Mouse (Mus musculus): ENCODE data around the gene Tor1a.

Tor1a gene

DNA sequence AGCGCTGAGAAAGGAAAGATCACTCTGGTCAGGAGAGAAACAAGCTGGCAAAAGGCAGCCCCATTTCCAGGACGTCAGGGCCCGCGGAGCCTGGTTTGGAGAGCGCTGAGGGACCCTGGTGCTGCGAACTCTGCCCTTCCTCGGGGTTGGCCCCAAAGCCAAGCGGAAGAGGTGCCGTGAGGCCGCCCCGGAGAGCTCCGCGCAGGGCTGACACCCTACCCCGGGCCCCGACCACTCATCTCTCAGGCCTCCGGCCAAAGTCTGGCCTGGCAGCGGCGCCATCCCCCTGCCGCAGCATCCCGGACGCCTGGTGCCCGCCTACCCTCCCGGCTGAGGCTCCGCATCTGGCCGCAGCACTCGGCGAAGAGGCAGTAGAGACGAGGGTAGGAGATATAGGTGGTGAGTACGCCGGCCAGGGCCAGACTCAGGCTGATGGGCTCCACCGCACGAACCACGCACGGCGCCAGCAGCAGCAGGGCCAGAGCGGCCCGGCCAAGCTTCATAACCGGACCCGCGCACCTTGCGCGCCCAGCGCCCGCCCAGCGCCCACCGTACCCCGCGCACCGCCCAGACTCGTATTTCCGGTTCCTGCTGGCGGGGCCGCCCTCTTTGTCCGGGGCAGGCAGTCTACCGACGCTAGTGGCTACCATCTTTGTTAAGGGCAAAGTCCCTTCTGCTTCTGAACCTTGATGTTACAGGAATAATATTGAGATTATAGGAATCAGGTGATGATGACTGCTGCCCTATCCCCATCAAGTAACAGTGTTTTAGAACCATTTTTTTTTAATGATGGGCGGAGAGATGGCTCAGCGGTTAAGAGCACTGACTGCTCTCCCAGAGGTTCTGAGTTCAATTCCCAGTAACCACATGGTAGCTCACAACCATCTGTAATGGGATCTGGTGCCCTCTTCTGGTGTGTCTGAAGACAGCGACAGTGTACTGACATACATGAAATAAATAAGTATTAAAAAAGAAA lies at the start of gene Tor1a:
Gene Tor1a (minus strand): TSS at position 582 of the 976 bp plus-strand sequence.
- no peak; the same call in 1 of the 2 replicates for TF ChIP-seq GATA4 (IDR thresholded peaks at IDR 0.05; ENCODE audit: insufficient replicate concordance, low read length)

DNA sequence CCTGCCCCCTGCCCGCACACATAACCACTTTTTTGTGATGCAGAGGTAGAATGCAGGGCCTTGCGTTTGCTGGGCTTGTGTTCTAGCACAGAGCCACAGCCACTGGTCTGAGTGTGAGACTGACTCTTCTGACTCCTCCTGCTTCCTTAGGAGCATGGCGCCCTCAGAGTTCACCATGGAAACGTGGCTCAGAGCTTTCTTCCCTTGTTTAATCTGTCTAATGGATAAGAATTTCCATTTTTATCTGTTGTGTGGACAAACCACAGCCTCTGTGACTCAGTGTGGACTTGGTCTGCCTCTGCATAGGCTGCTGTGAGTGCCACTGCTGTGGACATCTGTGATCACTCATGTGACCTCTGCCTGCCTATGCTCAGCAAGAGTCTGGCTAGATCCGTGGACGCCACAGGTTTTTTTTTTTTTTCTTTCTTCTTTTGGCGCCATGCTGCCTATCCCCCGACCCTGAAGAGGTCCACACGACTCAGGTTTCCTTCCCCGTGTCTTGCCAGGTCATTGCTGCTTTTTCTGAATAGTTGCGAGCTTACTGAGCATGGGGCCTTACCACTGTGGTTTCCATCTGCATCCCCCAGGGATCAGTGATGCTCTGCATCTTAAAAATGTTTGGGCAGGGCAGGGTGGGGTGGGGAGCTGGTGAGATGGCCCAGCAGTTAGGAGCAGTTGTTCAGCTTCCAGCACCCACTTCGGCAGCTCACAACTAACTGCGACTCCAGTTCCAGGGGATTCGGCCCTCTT lies 45.8 kb upstream of the Tor1a start:
- no peak for TF ChIP-seq GATA4 (IDR thresholded peaks at IDR 0.05; ENCODE audit: insufficient replicate concordance, low read length)

DNA sequence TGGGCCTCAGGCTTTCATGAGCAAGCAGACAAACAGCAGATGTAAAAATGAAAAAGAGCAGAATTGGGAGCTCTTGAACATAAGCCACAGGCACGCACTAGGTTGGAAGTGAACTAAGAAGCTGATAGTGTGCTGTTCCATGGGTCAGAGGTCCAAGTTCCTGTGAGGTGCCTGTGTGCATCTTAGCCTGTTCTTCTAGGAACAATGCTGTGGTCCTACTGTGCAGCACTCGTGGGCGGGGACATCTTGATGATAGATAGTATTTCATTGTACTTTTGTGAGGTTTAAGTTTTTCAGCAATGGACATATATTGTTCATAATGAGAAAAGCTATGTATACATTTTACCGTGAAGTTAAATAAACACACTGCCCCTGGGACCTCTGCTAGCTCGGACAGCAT lies 39.5 kb upstream of the Tor1a start:
- TF ChIP-seq GATA4 (IDR thresholded peaks at IDR 0.05; ENCODE audit: insufficient replicate concordance, low read length) = no peak

DNA sequence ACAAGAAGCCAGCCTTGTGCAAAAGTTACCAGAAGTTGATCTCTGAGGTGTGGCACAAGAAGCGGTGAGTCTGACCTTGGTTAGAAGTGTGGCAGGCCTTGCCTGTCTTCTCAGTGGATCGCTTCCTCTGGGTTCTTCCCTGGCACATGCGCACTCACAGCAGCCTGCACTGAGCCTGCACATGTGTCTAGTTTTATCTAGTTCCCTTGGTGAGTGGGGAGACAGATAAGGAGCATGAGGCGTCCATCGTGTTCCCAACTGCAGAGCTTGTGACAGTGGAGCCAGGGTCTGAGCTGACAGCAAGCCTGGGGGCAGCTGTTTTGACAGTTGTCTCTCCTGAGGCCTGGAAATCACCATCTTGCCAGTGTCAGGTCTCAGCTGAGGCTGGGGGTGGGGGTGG lies 38.7 kb upstream of the Tor1a start:
- TF ChIP-seq GATA4 (IDR thresholded peaks at IDR 0.05; ENCODE audit: insufficient replicate concordance, low read length) = no peak

DNA sequence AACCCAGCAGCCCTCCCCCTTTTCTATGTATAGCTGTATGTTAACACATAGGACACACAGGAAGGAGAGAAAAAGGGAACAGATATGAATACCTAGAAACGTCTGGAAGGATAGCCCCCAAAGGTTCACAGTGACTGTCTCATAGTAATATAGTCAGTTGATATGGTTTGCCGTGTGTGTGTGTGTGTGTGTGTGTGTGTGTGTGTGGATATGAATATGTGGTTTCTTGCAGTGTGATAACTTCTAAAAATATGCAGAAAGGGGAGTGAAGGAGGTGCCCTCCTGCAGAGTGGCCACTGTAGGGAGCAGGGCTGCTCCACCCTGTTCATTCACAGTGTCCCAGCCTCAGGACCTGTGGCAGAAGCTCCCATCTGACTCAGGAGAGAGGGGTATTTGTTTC lies 37.7 kb upstream of the Tor1a start:
- TF ChIP-seq GATA4 (IDR thresholded peaks at IDR 0.05; ENCODE audit: insufficient replicate concordance, low read length) = no peak

DNA sequence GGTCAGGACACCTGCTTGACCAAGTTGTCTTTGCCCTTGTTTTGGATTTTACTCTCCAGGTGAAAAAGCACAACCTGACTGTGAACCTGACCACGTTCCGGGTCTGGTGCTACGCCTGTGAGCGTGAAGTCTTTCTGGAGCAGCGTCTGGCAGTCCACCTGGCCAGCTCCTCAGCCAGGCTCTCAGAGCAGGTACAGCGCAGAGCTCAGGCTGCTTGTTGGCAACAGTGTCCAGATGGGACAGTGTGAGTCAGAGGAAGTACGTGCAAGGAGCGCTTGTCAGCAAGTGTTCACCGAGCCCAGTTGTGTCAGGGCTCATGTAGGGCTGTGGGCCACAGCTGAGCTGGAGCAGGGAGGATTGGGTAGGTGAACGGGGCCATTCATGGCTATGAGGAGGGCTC lies 35.1 kb upstream of the Tor1a start:
- no peak for TF ChIP-seq GATA4 (IDR thresholded peaks at IDR 0.05; ENCODE audit: insufficient replicate concordance, low read length)

DNA sequence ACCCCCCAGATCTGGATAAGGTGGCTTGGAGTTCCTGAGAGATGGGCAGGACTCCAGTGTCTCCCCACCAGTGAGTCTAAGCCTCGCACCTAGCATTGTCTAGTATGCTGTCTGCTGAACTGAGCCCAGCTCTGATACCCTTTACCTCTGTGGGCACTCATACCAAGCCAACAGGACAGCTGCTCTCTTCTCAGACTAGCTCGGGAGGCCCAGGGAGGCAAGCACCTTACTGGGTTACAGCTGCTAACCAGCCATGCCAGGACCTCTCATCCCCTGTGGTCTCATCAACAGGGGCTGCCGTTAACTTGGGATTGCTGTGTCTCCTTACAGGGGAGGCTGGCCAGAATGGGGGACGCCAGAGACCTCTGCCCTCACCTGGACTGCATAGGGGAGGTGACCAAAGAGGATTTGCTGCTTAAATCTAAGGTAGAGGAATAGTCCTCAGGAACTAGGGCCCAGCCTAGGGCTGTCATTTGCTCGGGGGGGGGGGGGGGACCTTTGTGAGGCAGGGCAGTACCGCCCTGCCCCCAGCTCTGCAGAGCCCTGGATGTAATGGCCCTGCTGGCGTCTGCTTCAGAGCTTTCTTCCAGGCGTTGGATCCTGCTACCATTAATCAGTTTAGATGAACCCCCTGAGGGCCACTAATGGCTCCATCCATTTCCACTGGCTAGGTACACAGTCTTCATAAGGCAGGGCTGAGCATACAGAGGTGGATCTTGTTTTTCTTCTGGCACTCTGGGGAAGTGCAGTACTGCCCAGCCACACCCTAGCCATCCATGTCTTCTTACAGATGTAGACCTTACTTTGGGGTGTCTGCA lies 30.9 kb upstream of the Tor1a start:
- no peak for TF ChIP-seq GATA4 (IDR thresholded peaks at IDR 0.05; ENCODE audit: insufficient replicate concordance, low read length)

DNA sequence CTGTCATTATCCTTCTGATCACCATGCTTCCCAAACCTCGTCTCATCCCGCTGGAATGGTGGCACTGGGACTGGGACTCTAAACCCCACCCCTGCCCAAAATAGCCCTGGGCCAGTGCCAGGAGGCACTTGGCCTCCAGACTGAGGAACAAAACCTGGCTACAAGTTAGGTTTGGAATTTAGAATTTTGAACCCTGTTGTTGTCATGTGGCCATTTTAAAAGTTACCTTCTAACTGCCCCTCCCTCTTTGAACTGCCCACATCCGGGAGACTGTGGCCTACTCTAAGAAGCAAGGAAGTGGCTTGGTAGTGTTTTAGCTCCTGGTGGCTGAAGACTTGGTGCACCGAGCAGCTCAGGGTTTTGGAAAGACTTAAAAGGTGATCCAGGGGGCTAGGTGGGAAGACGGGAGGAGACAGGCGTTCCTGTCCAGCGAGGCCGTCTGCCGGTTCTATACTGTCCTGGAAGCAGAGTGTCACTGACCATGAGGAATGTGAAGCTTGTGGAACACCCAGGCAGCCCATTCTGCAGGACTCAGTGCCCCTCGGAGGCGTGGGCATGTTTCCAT lies 27.8 kb upstream of the Tor1a start:
- TF ChIP-seq GATA4 (IDR thresholded peaks at IDR 0.05; ENCODE audit: insufficient replicate concordance, low read length) = no peak

DNA sequence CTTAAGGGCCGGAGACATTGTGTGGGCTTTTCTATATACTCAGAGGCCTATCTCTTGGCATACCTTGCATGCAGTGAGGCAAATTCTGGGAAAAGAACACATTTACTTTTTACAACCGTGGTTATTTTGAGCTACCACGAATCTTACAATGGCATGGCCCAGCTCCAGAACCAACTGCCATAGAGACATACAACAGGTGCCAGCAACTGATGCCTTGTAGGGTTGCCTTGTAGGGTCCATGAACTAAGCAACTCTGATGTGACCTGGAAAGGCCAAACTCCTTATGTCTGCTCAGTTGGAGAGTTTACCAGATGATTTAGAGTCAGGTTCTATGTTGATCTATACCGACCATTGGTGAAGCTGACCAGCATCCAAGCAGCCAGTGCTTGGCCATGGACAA lies 27.1 kb upstream of the Tor1a start:
- TF ChIP-seq GATA4 (IDR thresholded peaks at IDR 0.05; ENCODE audit: insufficient replicate concordance, low read length) = no peak

DNA sequence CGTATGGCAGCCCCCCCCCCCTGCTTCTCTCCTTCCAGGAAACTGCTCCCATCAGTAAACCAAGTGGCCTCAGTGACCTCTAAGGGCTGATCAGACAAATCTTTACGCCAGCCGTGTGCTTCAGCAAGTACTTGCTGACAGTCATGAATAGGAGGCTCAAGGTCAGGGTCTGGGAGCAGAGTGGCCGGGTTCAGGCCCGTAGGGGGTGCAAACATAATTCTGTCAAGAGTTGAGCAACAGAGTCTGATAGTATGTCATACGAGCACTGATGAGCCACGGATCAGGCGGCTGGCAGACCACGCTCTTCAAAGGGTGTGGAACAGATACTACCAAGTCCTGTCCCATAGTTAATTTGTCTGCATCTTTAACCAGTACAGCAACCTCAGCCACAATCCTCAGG lies 22.5 kb upstream of the Tor1a start:
- TF ChIP-seq GATA4 (IDR thresholded peaks at IDR 0.05; ENCODE audit: insufficient replicate concordance, low read length) = no peak

DNA sequence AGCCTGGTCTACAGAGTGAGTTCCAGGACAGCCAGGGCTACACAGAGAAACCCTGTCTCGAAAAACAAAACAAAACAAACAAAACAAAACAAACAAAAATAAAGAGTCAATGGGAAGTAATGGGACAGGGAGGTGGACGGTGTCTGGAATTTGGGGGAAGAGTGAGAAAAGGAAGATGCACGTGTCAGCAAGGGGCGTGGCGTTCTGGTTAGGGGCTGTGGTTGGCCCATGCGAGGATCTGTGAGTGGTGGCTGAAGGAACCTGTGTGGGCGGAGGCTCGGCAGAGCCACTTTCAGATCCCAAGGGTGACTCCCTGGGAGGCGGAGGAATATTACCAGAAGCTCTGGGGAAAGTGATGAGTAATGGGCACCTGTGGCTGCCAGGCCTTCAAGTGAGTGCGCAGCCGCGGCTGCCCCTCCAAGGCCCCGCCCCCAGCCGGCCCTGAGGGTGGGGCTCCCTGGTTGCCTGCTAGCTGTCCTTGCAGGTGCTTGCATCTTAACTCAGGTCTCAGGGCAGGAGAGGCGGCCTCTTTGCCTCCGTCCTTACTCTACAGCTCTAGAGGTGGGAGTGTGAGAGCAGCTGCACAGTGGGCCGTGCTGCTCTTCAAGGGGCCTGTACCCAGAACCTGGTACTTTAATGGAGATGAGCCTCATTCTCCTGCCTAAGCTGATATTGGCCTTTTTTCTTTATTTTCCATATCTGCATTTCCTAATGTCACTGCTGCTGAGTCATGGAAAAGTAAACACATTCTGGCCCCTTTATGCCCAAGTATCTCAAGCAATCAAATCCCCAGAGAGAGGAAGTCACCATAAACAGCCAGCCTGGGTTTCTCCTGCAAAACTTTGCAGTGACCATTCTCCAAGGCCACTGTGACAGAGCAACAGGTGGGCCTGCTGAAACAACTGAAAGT lies 17.6 kb upstream of the Tor1a start:
- TF ChIP-seq GATA4 (IDR thresholded peaks at IDR 0.05; ENCODE audit: insufficient replicate concordance, low read length) = no peak

DNA sequence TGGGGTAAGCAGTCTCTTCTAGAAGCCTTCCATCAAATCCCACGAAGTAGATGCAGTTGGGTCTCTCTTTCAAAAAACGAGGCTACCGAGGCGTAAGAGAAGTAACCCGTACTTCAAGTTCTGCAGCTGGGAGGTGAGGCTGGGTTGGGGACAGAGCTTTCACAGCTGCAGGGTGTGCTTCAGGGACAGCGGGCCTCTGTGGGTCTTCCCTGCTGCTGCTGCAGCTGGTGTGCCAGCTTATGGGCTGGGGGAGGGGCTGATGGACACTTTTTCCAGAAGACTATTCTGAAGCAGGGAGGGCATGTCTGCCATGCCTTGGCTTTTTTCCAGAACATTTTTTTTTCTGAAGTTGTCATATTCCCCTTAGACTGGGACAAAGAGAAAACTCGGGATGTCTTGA lies 15.3 kb upstream of the Tor1a start:
- TF ChIP-seq GATA4 (IDR thresholded peaks at IDR 0.05; ENCODE audit: insufficient replicate concordance, low read length) = no peak

DNA sequence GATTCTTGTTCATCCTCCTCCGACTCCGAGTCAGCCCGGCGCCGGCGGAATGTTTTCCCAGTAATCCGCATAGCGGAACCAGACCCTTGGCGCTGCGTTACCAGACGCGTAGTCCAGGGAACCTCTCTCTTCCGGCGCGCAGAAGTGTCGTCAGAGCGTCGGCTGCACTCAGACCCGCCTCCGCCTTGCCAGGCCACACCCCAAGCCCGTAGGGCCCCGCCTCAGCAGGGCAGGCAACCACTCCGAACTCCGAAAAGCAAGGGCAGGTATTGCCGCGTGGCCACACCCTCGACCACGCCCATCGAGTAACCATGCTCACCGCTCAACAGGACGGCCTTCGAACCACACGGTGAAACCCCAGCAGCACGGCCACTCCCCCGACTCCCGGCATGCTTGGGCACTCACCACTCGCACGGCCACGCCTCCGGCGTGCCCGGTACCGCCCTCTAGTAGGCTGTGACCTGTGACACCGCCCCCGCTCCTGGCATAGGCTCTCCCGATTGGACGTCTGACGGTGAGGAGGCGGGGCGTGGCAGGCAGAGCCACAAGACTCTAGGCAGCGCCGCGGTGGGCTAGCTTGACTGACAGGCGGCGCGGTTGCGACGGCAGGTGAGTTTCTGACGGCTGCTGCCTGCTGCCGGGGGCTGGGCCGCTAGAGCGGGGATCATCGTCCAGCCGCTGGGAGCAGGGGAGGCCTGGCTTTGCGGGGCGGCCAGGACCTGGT lies 14.2 kb upstream of the Tor1a start, which contains the start of the genes BC005624 and Usp20:
Gene BC005624 (minus strand): TSS at position 412 of the 724 bp plus-strand sequence.
Gene Usp20 (plus strand): TSS at position 490 of the 724 bp plus-strand sequence.
- no peak for TF ChIP-seq GATA4 (IDR thresholded peaks at IDR 0.05; ENCODE audit: insufficient replicate concordance, low read length)

All from liver, adult (tissue).